Mouse (Mus musculus) lung, embryonic 15.5 days (tissue): ENCODE data around the gene Nek10. TPM values are rescaled to one million over a fixed set of nuclear protein-coding genes. Genes with fewer than 3 reads are reported as not detected.

Experiments
- ATAC-seq: fragments of 200-750 bp; cut with Nextera tagmentation; 2 replicates; pipeline ENCODE4 v1.8.0; 2017; ENCODE audit warnings: moderate number of reproducible peaks, borderline replicate concordance; ENCODE audit not compliant: low FRiP score, low TSS enrichment; ENCODE audit errors: extremely low read depth
- H3K27ac ChIP-seq: fragments of 300-500 bp; sonication (generic); 2 replicates; pipeline ENCODE4 v1.5.1; 2015; ENCODE audit warnings: moderate library complexity, mild to moderate bottlenecking, inconsistent platforms
- H3K27me3 ChIP-seq: fragments of 300-500 bp; sonication (generic); 2 replicates; pipeline ENCODE4 v1.6.1; 2015; ENCODE audit warnings: inconsistent platforms
- H3K36me3 ChIP-seq: fragments of 300-500 bp; sonication (generic); 2 replicates; pipeline ENCODE4 v1.6.1; 2015; ENCODE audit warnings: inconsistent platforms
- H3K4me1 ChIP-seq: fragments of 300-500 bp; sonication (generic); 2 replicates; pipeline ENCODE4 v1.6.1; 2015; ENCODE audit warnings: inconsistent platforms
- H3K4me2 ChIP-seq: fragments of 300-500 bp; sonication (generic); 2 replicates; pipeline ENCODE4 v1.6.1; 2015; ENCODE audit warnings: inconsistent platforms, mild to moderate bottlenecking, moderate library complexity
- H3K4me3 ChIP-seq: fragments of 300-500 bp; sonication (generic); 2 replicates; pipeline ENCODE4 v1.5.1; 2015; ENCODE audit warnings: mild to moderate bottlenecking, inconsistent platforms
- H3K9ac ChIP-seq: fragments of 300-500 bp; sonication (generic); 2 replicates; pipeline ENCODE4 v1.6.1; 2015; ENCODE audit warnings: inconsistent platforms
- H3K9me3 ChIP-seq: fragments of 300-500 bp; sonication (generic); 2 replicates; pipeline ENCODE4 v1.6.1; 2016; ENCODE audit warnings: inconsistent platforms
- WGBS: fragments of 180-500 bp; shearing (Covaris S2); methylation state at CpG from one replicate; pipeline ENCODE4 v1.1.7; 2015; 5-methylcytosine and 5-hydroxymethylcytosine counted together
- polyA plus RNA-seq: library from polyadenylated mRNA; unstranded; fragments of >200 nt; fragmentation: Nextera tagmentation; extraction: Ambion mirVana; gene quantifications from 2 replicates; pipeline ENCODE4 v1.2.1, GENCODE M21; 2015

Gene Nek10
- polyA plus RNA-seq, 1 experiment from 2014 or later, result 0.12 TPM

DNA sequence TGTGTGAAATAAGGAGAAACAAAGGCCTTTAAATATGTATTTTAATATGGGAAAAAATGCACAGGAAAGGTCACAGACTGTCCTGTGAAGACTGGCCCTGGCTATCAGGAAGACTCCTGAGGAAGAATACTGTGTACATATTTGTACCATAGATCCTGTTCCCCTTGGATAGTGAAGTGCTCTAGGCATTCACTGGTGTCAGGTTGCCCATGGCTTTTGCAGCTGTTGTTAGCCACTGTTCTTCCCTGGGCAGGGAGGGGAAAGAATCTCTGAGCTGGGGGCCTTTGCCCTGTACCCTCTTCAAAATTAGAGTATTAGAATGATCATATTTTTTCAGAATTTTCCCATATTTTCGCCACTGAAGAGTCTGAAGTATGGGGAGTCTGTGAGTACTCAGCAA, 30.3 kb downstream of the Nek10 start:
- Histone ChIP-seq H3K36me3 (no peaks in the 10 kb centered on the region), H3K27me3 (no peaks in the 10 kb centered on the region), H3K4me3 (no peak overlapping the region), H3K9me3 (no peaks in the 10 kb centered on the region), H3K4me2 (no peak overlapping the region), H3K9ac (no peak overlapping the region), H3K4me1 (peaks cover 11% of the 10 kb centered on the region; the same call in 1 of the 2 replicates), H3K27ac (no peak overlapping the region)
- no peak for ATAC-seq
- WGBS, result 69% methylated on average over 1 of the region's 1 CpGs

- WGBS, result 72% methylated on average over 2 of the region's 2 CpGs
- ATAC-seq, result no peak
- Histone ChIP-seq H3K4me2 (no peak overlapping the region), H3K9ac (no peak overlapping the region), H3K27ac (no peak overlapping the region), H3K27me3 (no peaks in the 10 kb centered on the region), H3K9me3 (no peaks in the 10 kb centered on the region), H3K4me1 (peaks cover 11% of the 10 kb centered on the region; the same call in 1 of the 2 replicates), H3K4me3 (no peak overlapping the region), H3K36me3 (no peaks in the 10 kb centered on the region)
Observed at GRCm38 (mm10) chr14:14834266-14834665, 31.1 kb downstream of the Nek10 start.

GRCm38 (mm10) chr14:14837627-14838026, 34.4 kb downstream of the Nek10 start:
- H3K4me3 ChIP-seq, result no peak overlapping the region
- WGBS, result 52% methylated on average over 4 of the region's 4 CpGs
- ATAC-seq, result no peak
- peaks cover 9% of the 10 kb centered on the region; the same call in 1 of the 2 replicates for H3K4me1 ChIP-seq
- H3K9me3 ChIP-seq, result no peaks in the 10 kb centered on the region
- no peaks in the 10 kb centered on the region for H3K36me3 ChIP-seq
- no peak overlapping the region for H3K27ac ChIP-seq
- H3K4me2 ChIP-seq, result no peak overlapping the region
- no peak overlapping the region for H3K9ac ChIP-seq
- H3K27me3 ChIP-seq, result no peaks in the 10 kb centered on the region

- Histone ChIP-seq H3K4me1 (peaks cover 5% of the 10 kb centered on the region; the same call in 1 of the 2 replicates), H3K4me2 (no peak overlapping the region), H3K27me3 (no peaks in the 10 kb centered on the region), H3K4me3 (no peak overlapping the region), H3K27ac (no peak overlapping the region), H3K36me3 (no peaks in the 10 kb centered on the region), H3K9ac (no peak overlapping the region), H3K9me3 (no peaks in the 10 kb centered on the region)
- ATAC-seq, result no peak
- WGBS, result 62% methylated on average over 1 of the region's 1 CpGs
Observed at GRCm38 (mm10) chr14:14838109-14838508, 34.9 kb downstream of the Nek10 start.

DNA sequence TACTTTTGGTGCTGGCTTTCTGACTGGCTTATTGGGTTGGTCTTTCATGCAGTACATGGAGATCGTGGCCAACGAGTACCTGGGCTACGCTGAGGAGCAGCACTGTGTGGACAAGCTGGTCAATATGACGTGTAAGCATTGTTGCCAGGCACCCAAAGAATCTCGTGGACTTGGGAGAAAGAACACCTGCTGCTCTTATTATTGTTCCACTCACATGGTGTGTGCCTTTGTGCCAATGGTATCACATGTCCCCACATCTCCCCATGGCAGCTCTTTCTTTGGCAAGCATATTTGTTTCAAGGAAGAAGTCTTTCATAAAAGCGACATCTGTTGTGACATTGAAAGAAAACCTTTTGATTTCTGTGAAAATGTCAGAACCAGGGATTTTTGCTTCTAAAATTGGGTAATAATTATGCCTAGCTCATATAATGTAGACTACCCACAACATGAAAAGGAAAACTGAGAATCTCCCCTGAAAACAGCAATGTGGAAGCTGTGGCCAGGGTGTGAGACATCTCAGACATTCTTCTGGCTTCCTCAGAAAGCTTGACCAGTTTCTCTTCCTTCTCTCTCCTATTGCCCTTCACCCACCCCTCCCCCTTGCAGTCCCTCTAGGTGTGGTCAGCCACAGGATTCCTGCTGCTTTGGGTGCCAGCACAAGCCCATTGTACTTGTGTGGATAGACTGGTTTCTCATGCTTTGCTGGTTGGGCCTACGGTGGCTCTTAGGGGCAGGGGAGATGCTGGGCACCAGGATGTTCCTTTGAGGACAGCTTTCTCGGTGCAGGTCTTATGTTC, 39.7 kb downstream of the Nek10 start:
- Histone ChIP-seq H3K4me3 (no peak overlapping the region), H3K4me2 (no peak overlapping the region), H3K27ac (no peak overlapping the region), H3K9ac (no peak overlapping the region), H3K27me3 (no peaks in the 10 kb centered on the region), H3K4me1 (no peaks in the 10 kb centered on the region), H3K36me3 (no peaks in the 10 kb centered on the region), H3K9me3 (no peaks in the 10 kb centered on the region)
- WGBS, result 68% methylated on average over 8 of the region's 8 CpGs
- ATAC-seq, result no peak

GRCm38 (mm10) chr14:14852838-14853237, 49.6 kb downstream of the Nek10 start:
- Histone ChIP-seq H3K4me3 (no peak overlapping the region), H3K36me3 (no peaks in the 10 kb centered on the region), H3K4me2 (no peak overlapping the region), H3K27me3 (no peaks in the 10 kb centered on the region), H3K4me1 (no peaks in the 10 kb centered on the region), H3K27ac (no peak overlapping the region), H3K9me3 (no peaks in the 10 kb centered on the region), H3K9ac (no peak overlapping the region)
- ATAC-seq, result no peak
- WGBS, result 24% methylated on average over 3 of the region's 3 CpGs

- Histone ChIP-seq H3K27me3 (no peaks in the 10 kb centered on the region), H3K36me3 (no peaks in the 10 kb centered on the region), H3K9me3 (no peaks in the 10 kb centered on the region), H3K9ac (no peak overlapping the region), H3K4me3 (no peak overlapping the region), H3K27ac (no peak overlapping the region), H3K4me1 (no peaks in the 10 kb centered on the region), H3K4me2 (no peak overlapping the region)
- 58% methylated on average over 3 of the region's 3 CpGs for WGBS
- ATAC-seq, result no peak
Observed at GRCm38 (mm10) chr14:14860331-14860730, 57.1 kb downstream of the Nek10 start.

DNA sequence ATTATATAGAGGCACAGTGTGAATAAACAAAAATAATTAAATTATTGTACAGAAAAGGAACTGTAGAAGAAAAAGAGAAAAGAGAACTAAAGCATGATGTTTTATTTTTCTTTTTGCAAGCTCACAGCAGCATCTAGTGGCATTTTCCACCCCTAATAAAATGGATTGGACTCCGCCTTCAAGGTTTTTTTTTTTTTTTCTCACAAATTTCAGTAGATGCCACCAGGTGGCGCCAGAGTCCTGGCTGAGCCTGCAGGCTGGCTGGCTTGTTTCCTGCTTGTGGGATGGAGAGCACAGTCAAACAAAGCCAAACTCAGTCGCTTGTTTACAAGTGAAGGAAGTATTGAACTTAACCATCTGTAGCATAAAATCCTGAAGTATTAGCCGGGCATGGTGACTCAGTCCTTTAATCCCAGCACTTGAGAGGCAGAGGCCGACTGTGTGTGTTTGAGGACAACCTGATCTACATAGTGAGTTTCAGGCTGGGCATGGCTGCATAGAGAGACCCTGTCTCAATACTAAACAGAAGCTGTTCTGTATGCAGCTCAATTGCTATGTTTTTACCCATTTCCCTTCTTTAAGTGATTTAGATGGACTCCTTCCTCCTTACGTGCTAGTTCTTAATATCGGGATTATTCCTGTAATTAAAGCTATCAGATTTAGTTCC, 60.6 kb downstream of the Nek10 start:
- Histone ChIP-seq H3K27ac (0 out of 2 replicates have a peak overlapping the region, but pooled peaks have one; percentile 33), H3K4me2 (no peak overlapping the region), H3K4me1 (no peaks in the 10 kb centered on the region), H3K9me3 (no peaks in the 10 kb centered on the region), H3K4me3 (no peak overlapping the region), H3K36me3 (no peaks in the 10 kb centered on the region), H3K9ac (no peak overlapping the region), H3K27me3 (no peaks in the 10 kb centered on the region)
- ATAC-seq, result peak; percentile 80
- 23% methylated on average over 7 of the region's 7 CpGs for WGBS

DNA sequence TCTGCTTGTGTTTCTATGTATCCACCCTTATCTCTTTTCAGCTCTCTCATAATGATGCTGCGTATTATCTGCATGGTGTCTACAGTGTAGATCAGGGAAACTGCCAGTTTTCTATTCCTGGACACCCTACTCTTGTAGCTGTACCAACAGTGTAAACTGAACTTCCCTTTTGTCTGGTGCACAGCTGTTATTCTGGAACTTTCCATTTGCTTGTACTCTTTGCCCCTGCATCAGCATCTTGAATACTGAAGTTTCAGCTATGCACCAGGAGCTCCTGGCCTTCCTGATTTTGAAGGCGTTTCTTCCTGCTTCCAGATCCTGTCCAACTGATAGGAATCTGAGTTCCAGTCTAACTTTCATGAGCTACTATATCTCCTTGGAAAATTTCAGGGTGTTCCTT, 66.0 kb downstream of the Nek10 start:
- no peak overlapping the region for H3K9ac ChIP-seq
- H3K4me3 ChIP-seq, result no peak overlapping the region
- no peak overlapping the region for H3K27ac ChIP-seq
- H3K9me3 ChIP-seq, result no peaks in the 10 kb centered on the region
- no peak for ATAC-seq
- H3K4me1 ChIP-seq, result no peaks in the 10 kb centered on the region
- 73% methylated on average over 2 of the region's 2 CpGs for WGBS
- H3K36me3 ChIP-seq, result no peaks in the 10 kb centered on the region
- no peaks in the 10 kb centered on the region for H3K27me3 ChIP-seq
- no peak overlapping the region for H3K4me2 ChIP-seq

DNA sequence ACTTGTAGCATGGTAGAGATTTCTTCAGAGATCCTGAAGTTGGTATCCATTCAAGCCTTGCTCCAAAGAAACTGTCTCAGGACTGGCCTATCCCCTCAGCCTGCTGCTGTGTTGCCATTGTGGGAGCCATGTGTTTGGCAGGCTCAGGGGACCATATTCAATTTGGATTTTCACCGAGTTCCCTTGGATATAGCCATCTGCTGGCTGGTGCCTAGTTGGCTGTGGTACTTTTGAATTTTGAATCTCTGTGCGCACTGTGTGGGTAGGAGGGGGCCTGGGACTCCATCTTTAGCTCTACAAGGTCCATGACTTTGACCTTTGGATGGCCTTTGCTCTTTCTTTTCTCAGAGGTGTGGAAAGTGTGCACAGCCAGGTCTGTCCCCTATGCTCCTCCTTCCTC, 66.8 kb downstream of the Nek10 start:
- Histone ChIP-seq H3K4me2 (no peak overlapping the region), H3K27ac (no peak overlapping the region), H3K4me1 (no peaks in the 10 kb centered on the region), H3K9ac (no peak overlapping the region), H3K9me3 (no peaks in the 10 kb centered on the region), H3K27me3 (no peaks in the 10 kb centered on the region), H3K36me3 (no peaks in the 10 kb centered on the region), H3K4me3 (no peak overlapping the region)
- no peak for ATAC-seq
- WGBS, result 80% methylated on average over 2 of the region's 2 CpGs

DNA sequence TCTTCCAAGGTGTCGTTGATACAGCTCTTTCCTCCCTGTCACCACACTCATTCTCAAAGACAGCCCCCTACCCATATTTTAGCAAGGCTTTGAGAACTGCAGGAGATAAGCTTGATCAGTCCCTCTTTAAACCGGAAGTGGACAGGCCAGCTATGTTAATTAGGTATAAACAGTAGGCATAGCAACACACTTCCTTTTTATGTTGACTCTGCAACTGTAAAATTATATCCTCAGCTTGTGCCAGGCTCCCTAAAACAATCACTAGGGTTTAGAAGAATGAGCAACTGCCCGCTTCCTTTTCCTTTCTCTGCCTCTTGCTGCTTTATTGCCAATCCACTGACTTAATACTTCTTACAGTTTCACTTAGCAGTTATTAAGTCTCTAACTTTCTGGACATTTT, 67.2 kb downstream of the Nek10 start:
- H3K27ac ChIP-seq, result no peak overlapping the region
- 59% methylated on average over 3 of the region's 3 CpGs for WGBS

DNA sequence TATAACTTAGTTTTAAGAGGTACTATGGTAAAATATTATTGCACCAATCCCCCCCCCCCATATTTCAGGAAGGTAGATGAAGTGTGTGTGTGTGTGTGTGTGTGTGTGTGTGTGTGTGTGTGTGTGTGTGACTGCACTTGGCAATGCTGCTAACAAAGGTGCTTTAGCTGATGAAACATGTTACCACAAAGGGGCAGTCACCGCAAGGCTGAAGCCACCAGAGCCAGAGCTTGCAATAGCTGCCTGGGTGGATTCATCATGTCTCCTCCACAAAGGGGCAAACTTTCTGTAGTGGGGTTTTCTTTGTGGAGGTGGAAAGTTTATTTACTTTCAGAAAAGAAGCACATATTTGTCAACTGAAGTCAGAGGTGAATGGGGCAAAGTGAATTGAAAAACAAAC, 67.9 kb downstream of the Nek10 start:
- Histone ChIP-seq H3K4me2 (no peak overlapping the region), H3K9ac (no peak overlapping the region), H3K4me3 (no peak overlapping the region), H3K4me1 (no peaks in the 10 kb centered on the region), H3K27ac (no peak overlapping the region), H3K36me3 (no peaks in the 10 kb centered on the region), H3K9me3 (no peaks in the 10 kb centered on the region), H3K27me3 (no peaks in the 10 kb centered on the region)
- ATAC-seq, result no peak
- 74% methylated on average over 1 of the region's 1 CpGs for WGBS

More for the DNA sequence above, 67.2 kb downstream of the Nek10 start:
- H3K4me1 ChIP-seq, result no peaks in the 10 kb centered on the region
- H3K36me3 ChIP-seq, result no peaks in the 10 kb centered on the region
- no peaks in the 10 kb centered on the region for H3K9me3 ChIP-seq
- H3K9ac ChIP-seq, result no peak overlapping the region
- ATAC-seq, result no peak
- H3K27me3 ChIP-seq, result no peaks in the 10 kb centered on the region
- H3K4me2 ChIP-seq, result no peak overlapping the region
- no peak overlapping the region for H3K4me3 ChIP-seq
